Mouse (Mus musculus): Measurements from ENCODE around the gene Nop53. TPM values are rescaled to one million over a fixed set of nuclear protein-coding genes. Genes with fewer than 3 reads are reported as not detected.

Nop53 gene
- polyA plus RNA-seq, 1 experiment from 2014 or later, result 187 TPM

DNA sequence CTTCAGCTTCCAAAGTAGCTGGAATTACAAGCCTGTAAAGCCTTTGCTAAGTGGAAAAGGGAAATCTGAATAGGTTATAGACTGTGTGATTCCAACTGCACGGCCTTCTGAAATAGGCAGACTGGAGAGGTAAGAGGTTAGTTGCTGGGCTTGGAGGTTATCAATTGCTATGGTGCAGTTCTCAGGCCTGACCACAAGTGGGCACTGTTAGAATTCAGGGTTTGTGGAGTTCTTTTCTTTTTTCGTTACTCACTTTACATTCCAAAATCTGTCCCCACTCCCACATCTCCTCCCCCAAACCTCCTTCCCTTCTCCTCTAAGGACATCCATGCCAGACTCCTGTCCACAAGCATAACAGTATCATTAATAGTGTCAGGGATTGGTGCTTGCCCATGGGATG is 31.6 kb downstream of the Nop53 start:
- Histone ChIP-seq H3K27ac (ENCODE audit: low read depth) (no peak overlapping the region), H3K36me3 (ENCODE audit: insufficient read depth) (peaks cover 19% of the 10 kb centered on the region), H3K9me3 (ENCODE audit: low read depth, low read length) (no peaks in the 10 kb centered on the region), H3K9ac (no peak overlapping the region), H3K4me1 (ENCODE audit: insufficient read depth) (no peaks in the 10 kb centered on the region), H3K4me2 (no peak overlapping the region), H3K27me3 (ENCODE audit: insufficient read depth, low read length) (no peaks in the 10 kb centered on the region), H3K4me3 (ENCODE audit: low read depth, low read length) (no peak overlapping the region)
- no peak for ATAC-seq (ENCODE audit: insufficient read depth)
- peak; percentile 75 for TF ChIP-seq CTCF (IDR thresholded peaks at IDR 0.05; ENCODE audit: low read depth)
- peak; percentile 71 for DNase-seq
- 35% methylated on average over 2 of the region's 2 CpGs for WGBS

DNA sequence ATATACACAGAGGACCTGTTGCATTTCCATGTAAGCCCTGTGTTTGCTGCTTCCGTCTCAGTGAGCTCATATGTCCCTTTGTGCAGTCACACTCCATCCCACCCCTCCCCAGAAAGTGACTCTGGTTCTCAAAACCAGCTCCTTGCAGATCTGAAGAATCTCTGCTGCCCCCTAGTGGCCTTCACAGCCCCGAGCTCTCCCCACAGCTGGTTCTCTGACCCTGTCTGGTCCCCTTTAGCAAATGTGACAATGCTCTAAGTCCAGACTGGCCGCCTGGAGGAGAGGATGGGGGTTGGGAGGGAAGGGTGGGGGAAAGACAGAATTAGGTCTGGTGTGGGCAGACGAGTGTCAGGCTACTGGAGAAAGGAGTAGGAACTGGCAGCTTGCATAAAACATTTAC is 33.7 kb downstream of the Nop53 start:
- peaks cover 6% of the 10 kb centered on the region for H3K36me3 ChIP-seq (ENCODE audit: insufficient read depth)
- peak; percentile 87 for TF ChIP-seq CTCF (IDR thresholded peaks at IDR 0.05; ENCODE audit: low read depth)
- no peak overlapping the region for H3K4me2 ChIP-seq
- no peak overlapping the region for H3K9ac ChIP-seq
- no peaks in the 10 kb centered on the region for H3K9me3 ChIP-seq (ENCODE audit: low read depth, low read length)
- no peak overlapping the region for H3K4me3 ChIP-seq (ENCODE audit: low read depth, low read length)
- WGBS, result under 1% methylated on average over 4 of the region's 4 CpGs
- H3K27me3 ChIP-seq (ENCODE audit: insufficient read depth, low read length), result no peaks in the 10 kb centered on the region
- no peak overlapping the region for H3K27ac ChIP-seq (ENCODE audit: low read depth)
- no peaks in the 10 kb centered on the region for H3K4me1 ChIP-seq (ENCODE audit: insufficient read depth)
- ATAC-seq (ENCODE audit: insufficient read depth) (peak; percentile 78), DNase-seq (peak; percentile 93)

DNA sequence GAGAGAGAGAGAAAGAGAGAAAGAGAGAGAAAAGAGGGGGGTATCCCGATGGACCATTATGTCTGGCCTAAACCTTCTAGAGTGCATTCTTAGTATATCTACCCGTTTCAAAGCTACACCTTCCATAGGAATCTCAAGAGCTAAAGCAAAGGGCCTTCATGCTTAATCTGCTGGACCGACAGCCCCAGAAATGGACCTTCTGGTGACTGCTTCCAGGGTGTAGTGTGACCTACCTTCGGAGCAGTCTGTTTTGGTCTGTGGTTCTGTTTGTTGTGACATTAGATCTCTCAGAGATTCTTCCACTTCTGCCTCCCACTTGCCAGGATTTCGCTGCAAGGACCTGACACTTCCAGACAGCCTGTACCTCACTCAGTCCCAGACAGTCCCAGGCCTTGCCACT is 35.4 kb downstream of the Nop53 start:
- 68% methylated on average over 5 of the region's 5 CpGs for WGBS
- H3K4me3 ChIP-seq (ENCODE audit: low read depth, low read length), result no peak overlapping the region
- DNase-seq (no peak), ATAC-seq (ENCODE audit: insufficient read depth) (no peak)
- H3K27me3 ChIP-seq (ENCODE audit: insufficient read depth, low read length), result no peaks in the 10 kb centered on the region
- no peak overlapping the region for H3K4me2 ChIP-seq
- TF ChIP-seq CTCF (IDR thresholded peaks at IDR 0.05; ENCODE audit: low read depth), result no peak
- no peaks in the 10 kb centered on the region for H3K4me1 ChIP-seq (ENCODE audit: insufficient read depth)
- no peaks in the 10 kb centered on the region for H3K9me3 ChIP-seq (ENCODE audit: low read depth, low read length)
- no peak overlapping the region for H3K27ac ChIP-seq (ENCODE audit: low read depth)
- H3K36me3 ChIP-seq (ENCODE audit: insufficient read depth), result no peaks in the 10 kb centered on the region
- H3K9ac ChIP-seq, result no peak overlapping the region

DNA sequence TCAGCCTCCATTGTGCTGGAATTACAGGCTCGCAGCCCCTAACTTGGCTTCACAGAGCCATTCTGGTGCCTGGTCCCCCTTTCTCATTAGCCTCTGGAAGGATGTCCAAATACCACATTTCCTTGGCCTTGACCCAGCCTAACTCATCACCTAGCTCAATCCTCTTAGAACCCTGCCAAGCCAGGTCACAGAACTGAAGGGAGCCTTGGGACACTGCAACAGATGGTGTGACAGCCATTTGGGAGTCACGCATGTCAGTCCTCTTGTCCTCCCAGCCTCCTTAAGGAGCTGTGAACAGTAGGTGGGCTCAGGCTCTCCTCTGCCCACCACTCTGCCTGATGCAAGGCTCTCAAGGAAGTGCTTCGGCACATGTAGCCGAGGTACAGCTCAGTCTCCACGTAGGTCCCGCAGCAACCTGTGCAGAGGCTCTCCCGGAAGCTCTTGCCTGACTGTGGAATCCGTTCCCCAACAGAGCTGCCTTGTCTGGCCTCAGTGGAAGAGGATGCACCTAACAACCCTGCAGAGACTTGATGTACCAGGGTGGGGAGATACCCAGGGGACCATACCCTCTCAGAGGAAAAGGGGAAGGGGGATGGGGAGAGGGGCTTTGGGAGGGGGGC is 37.8 kb downstream of the Nop53 start:
- H3K27me3 ChIP-seq (ENCODE audit: insufficient read depth, low read length), result no peaks in the 10 kb centered on the region
- H3K9me3 ChIP-seq (ENCODE audit: low read depth, low read length), result no peaks in the 10 kb centered on the region
- H3K36me3 ChIP-seq (ENCODE audit: insufficient read depth), result no peaks in the 10 kb centered on the region
- no peak overlapping the region for H3K9ac ChIP-seq
- ATAC-seq (ENCODE audit: insufficient read depth) (no peak), DNase-seq (no peak)
- no peak for TF ChIP-seq CTCF (IDR thresholded peaks at IDR 0.05; ENCODE audit: low read depth)
- no peak overlapping the region for H3K27ac ChIP-seq (ENCODE audit: low read depth)
- 62% methylated on average over 8 of the region's 8 CpGs for WGBS
- no peak overlapping the region for H3K4me3 ChIP-seq (ENCODE audit: low read depth, low read length)
- no peaks in the 10 kb centered on the region for H3K4me1 ChIP-seq (ENCODE audit: insufficient read depth)
- no peak overlapping the region for H3K4me2 ChIP-seq

DNA sequence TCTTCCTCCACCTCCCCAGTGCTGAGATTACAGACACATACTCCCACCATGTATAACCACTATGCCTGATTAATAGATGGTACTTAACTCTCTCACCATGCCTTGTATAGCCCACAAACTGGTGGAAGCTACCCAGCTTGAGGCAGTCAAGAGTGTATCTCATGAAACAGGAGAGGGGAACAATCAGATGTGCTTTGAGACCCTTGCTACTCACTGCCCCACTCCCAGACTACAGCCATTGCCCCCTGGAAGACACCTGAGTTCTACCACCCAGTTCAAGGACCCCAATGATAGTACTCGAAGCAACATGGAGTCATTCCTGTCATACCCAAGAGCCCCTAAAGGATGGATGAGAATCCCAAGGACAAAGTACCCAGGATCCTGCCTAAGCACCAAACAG is 39.3 kb downstream of the Nop53 start:
- no peak overlapping the region for H3K9ac ChIP-seq
- DNase-seq (no peak), ATAC-seq (ENCODE audit: insufficient read depth) (no peak)
- no peaks in the 10 kb centered on the region for H3K27me3 ChIP-seq (ENCODE audit: insufficient read depth, low read length)
- no peaks in the 10 kb centered on the region for H3K9me3 ChIP-seq (ENCODE audit: low read depth, low read length)
- H3K4me3 ChIP-seq (ENCODE audit: low read depth, low read length), result no peak overlapping the region
- 72% methylated on average over 1 of the region's 1 CpGs for WGBS
- no peaks in the 10 kb centered on the region for H3K4me1 ChIP-seq (ENCODE audit: insufficient read depth)
- H3K27ac ChIP-seq (ENCODE audit: low read depth), result no peak overlapping the region
- no peak for TF ChIP-seq CTCF (IDR thresholded peaks at IDR 0.05; ENCODE audit: low read depth)
- H3K36me3 ChIP-seq (ENCODE audit: insufficient read depth), result no peaks in the 10 kb centered on the region
- no peak overlapping the region for H3K4me2 ChIP-seq

DNA sequence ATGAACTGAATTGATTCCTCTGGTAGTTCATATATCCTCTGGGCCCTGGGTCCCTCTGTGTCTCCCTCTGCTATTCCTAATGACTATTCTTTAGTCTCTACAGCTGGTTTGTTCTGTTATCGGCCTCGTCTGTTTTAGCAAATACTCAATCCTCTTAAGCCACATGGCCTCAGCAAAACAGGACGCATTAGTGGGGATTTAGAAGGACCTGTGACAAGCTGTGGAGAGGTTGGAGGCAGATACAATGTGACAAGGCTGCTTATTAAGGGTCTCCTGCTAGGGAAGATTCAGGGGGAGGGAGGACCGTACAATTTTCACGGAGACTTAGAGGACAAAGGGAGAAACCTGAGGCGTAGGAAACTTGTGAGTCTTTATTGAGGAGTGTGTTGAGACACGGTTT is 40.0 kb downstream of the Nop53 start:
- TF ChIP-seq CTCF (IDR thresholded peaks at IDR 0.05; ENCODE audit: low read depth), result no peak
- no peak for ATAC-seq (ENCODE audit: insufficient read depth)
- WGBS, result 77% methylated on average over 7 of the region's 7 CpGs

DNA sequence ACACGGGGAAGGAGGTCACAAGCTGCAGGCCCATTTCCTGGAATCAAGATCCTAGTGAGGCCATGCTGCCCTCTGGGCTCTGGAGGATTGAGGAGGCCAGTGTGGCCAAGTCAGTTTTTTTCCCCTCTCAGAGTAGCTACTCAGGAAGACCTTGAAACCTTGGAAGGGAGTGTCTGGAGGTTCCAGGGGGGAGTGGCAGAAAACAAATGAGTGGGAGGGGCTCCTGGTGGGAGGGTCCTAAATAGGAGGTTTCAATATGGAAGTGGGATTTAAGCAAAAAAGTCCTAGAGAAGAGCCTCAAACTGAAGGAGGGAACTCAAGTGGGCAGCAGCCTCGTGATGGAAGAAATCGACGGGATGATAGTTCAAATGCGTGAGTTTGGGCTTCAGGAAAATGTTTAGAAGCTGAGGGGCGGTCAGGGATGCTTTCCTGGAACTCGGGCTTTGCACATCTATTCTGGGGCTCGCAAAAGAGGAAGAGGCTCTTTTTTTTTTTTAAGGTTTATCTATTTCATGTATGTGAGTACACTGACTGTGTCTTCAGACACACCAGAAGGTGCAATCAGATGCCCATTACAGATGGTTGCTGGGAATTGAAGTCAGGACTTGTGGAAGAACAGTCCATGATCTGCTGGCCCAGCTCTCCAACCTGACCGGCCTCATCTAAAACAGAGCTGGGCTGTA is 44.4 kb downstream of the Nop53 start:
- H3K4me1 ChIP-seq (ENCODE audit: insufficient read depth), result no peaks in the 10 kb centered on the region
- no peak for DNase-seq
- H3K9me3 ChIP-seq (ENCODE audit: low read depth, low read length), result no peaks in the 10 kb centered on the region
- no peak overlapping the region for H3K9ac ChIP-seq
- no peak overlapping the region for H3K4me3 ChIP-seq (ENCODE audit: low read depth, low read length)
- WGBS, result 66% methylated on average over 9 of the region's 9 CpGs
- H3K27me3 ChIP-seq (ENCODE audit: insufficient read depth, low read length), result no peaks in the 10 kb centered on the region
- no peaks in the 10 kb centered on the region for H3K36me3 ChIP-seq (ENCODE audit: insufficient read depth)
- no peak for ATAC-seq (ENCODE audit: insufficient read depth)
- H3K4me2 ChIP-seq, result no peak overlapping the region
- H3K27ac ChIP-seq (ENCODE audit: low read depth), result no peak overlapping the region
- TF ChIP-seq CTCF (IDR thresholded peaks at IDR 0.05; ENCODE audit: low read depth), result no peak

More for the DNA sequence above, 40.0 kb downstream of the Nop53 start:
- no peaks in the 10 kb centered on the region for H3K27me3 ChIP-seq (ENCODE audit: insufficient read depth, low read length)
- no peak overlapping the region for H3K4me2 ChIP-seq
- no peak for DNase-seq
- no peak overlapping the region for H3K9ac ChIP-seq
- H3K4me1 ChIP-seq (ENCODE audit: insufficient read depth), result no peaks in the 10 kb centered on the region
- no peaks in the 10 kb centered on the region for H3K9me3 ChIP-seq (ENCODE audit: low read depth, low read length)
- no peak overlapping the region for H3K4me3 ChIP-seq (ENCODE audit: low read depth, low read length)
- H3K27ac ChIP-seq (ENCODE audit: low read depth), result no peak overlapping the region
- H3K36me3 ChIP-seq (ENCODE audit: insufficient read depth), result no peaks in the 10 kb centered on the region

Measured in lung, embryonic 14.5 days (tissue).